Mouse (Mus musculus): ENCODE measurements around the gene Gpr143. TPM values are rescaled to one million over a fixed set of nuclear protein-coding genes. Genes with fewer than 3 reads are reported as not detected.
A peak's percentile ranks its signal among the peaks of the same experiment; 100 is the strongest.
"Not testable (repeated sequence)": the region's sequence is repeated elsewhere in the genome, so short reads cannot be mapped to it uniquely, and the experiment has no call there.

Gpr143 gene
- polyA plus RNA-seq, 2 experiments = 0.02 TPM; not detected in 1

- H3K4me2 ChIP-seq (ENCODE audit: low read depth) = no peak overlapping the region
- H3K9me3 ChIP-seq (ENCODE audit: control insufficient read depth, low read length) = no peaks in the 10 kb centered on the region
- no peaks in the 10 kb centered on the region for H3K27me3 ChIP-seq (ENCODE audit: control insufficient read depth, insufficient read depth, low read length)
These were observed 23.6 kb downstream of the Gpr143 start for GRCm38 (mm10) chrX:152805317-152805716.

GRCm38 (mm10) chrX:152813339-152813738, 31.6 kb downstream of the Gpr143 start:
- no peak overlapping the region for H3K4me2 ChIP-seq (ENCODE audit: low read depth)
- no peaks in the 10 kb centered on the region for H3K9me3 ChIP-seq (ENCODE audit: control insufficient read depth, low read length)
- no peak overlapping the region for H3K4me3 ChIP-seq (ENCODE audit: insufficient read depth in 1 of 2, low read depth in 2 of 2, low read length in 2 of 2)
- H3K27ac ChIP-seq = no peak overlapping the region
- ATAC-seq (ENCODE audit: insufficient read depth) = no peak
- no peaks in the 10 kb centered on the region for H3K4me1 ChIP-seq (replicated peaks; ENCODE audit: control insufficient read depth in 2 of 2, insufficient read depth in 2 of 2, low read length in 1 of 2)
- TF ChIP-seq EP300 (IDR thresholded peaks at IDR 0.05; ENCODE audit: low read depth) = no peak
- no peak for TF ChIP-seq CTCF (IDR thresholded peaks at IDR 0.05; ENCODE audit: low read depth)
- no peak overlapping the region for H3K9ac ChIP-seq (replicated peaks)
- H3K27me3 ChIP-seq (ENCODE audit: control insufficient read depth, insufficient read depth, low read length) = no peaks in the 10 kb centered on the region
- WGBS (ENCODE audit: insufficient replicate concordance) = 26% methylated on average over 3 of the region's 3 CpGs
- DNase-seq (ENCODE audit: low read depth in 3 of 3, low spot score in 3 of 3) = no peak
- H3K36me3 ChIP-seq (replicated peaks; ENCODE audit: control insufficient read depth, insufficient read depth, low read depth) = no peaks in the 10 kb centered on the region

More at GRCm38 (mm10) chrX:152805317-152805716, 23.6 kb downstream of the Gpr143 start:
- TF ChIP-seq EP300 (IDR thresholded peaks at IDR 0.05; ENCODE audit: low read depth) (no peak), CTCF (IDR thresholded peaks at IDR 0.05; ENCODE audit: low read depth) (no peak)
- Histone ChIP-seq H3K4me3 (ENCODE audit: insufficient read depth in 1 of 2, low read depth in 2 of 2, low read length in 2 of 2) (no peak overlapping the region), H3K36me3 (replicated peaks; ENCODE audit: control insufficient read depth, insufficient read depth, low read depth) (no peaks in the 10 kb centered on the region), H3K4me1 (replicated peaks; ENCODE audit: control insufficient read depth in 2 of 2, insufficient read depth in 2 of 2, low read length in 1 of 2) (no peaks in the 10 kb centered on the region), H3K27ac (no peak overlapping the region), H3K9ac (replicated peaks) (no peak overlapping the region)
- no peak for ATAC-seq (ENCODE audit: insufficient read depth)
- DNase-seq (ENCODE audit: low read depth in 3 of 3, low spot score in 3 of 3) = no peak

GRCm38 (mm10) chrX:152818996-152819395, 37.3 kb downstream of the Gpr143 start:
- Histone ChIP-seq H3K36me3 (replicated peaks; ENCODE audit: control insufficient read depth, insufficient read depth, low read depth) (no peaks in the 10 kb centered on the region), H3K4me3 (ENCODE audit: insufficient read depth in 1 of 2, low read depth in 2 of 2, low read length in 2 of 2) (no peak overlapping the region), H3K27ac (no peak overlapping the region), H3K4me2 (ENCODE audit: low read depth) (no peak overlapping the region), H3K27me3 (ENCODE audit: control insufficient read depth, insufficient read depth, low read length) (no peaks in the 10 kb centered on the region), H3K9ac (replicated peaks) (no peak overlapping the region), H3K4me1 (replicated peaks; ENCODE audit: control insufficient read depth in 2 of 2, insufficient read depth in 2 of 2, low read length in 1 of 2) (no peaks in the 10 kb centered on the region), H3K9me3 (ENCODE audit: control insufficient read depth, low read length) (no peaks in the 10 kb centered on the region)
- peak; percentile 3; the same call in 1 of the 2 replicates for TF ChIP-seq CTCF (IDR thresholded peaks at IDR 0.05; ENCODE audit: low read depth)
- no peak for TF ChIP-seq EP300 (IDR thresholded peaks at IDR 0.05; ENCODE audit: low read depth)
- ATAC-seq (ENCODE audit: insufficient read depth) (no peak), DNase-seq (ENCODE audit: low read depth in 3 of 3, low spot score in 3 of 3) (no peak)

GRCm38 (mm10) chrX:152831003-152831550, 49.4 kb downstream of the Gpr143 start:
- H3K36me3 ChIP-seq (replicated peaks; ENCODE audit: control insufficient read depth, insufficient read depth, low read depth); H3K4me2 ChIP-seq (ENCODE audit: low read depth); H3K4me1 ChIP-seq (replicated peaks; ENCODE audit: control insufficient read depth in 2 of 2, insufficient read depth in 2 of 2, low read length in 1 of 2); ATAC-seq (ENCODE audit: insufficient read depth); H3K27me3 ChIP-seq (ENCODE audit: control insufficient read depth, insufficient read depth, low read length); H3K4me3 ChIP-seq (ENCODE audit: insufficient read depth in 1 of 2, low read depth in 2 of 2, low read length in 2 of 2); H3K9me3 ChIP-seq (ENCODE audit: control insufficient read depth, low read length); H3K27ac ChIP-seq; H3K9ac ChIP-seq (replicated peaks); DNase-seq (ENCODE audit: low read depth in 3 of 3, low spot score in 3 of 3): not testable (repeated sequence)
- no CpG with 5 or more reads among the region's 1 CpGs for WGBS (ENCODE audit: insufficient replicate concordance)

GRCm38 (mm10) chrX:152834940-152835339, 53.2 kb downstream of the Gpr143 start:
- not testable (repeated sequence) for H3K36me3 ChIP-seq (replicated peaks; ENCODE audit: control insufficient read depth, insufficient read depth, low read depth); H3K27me3 ChIP-seq (ENCODE audit: control insufficient read depth, insufficient read depth, low read length); H3K4me3 ChIP-seq (ENCODE audit: insufficient read depth in 1 of 2, low read depth in 2 of 2, low read length in 2 of 2); H3K4me2 ChIP-seq (ENCODE audit: low read depth); H3K9me3 ChIP-seq (ENCODE audit: control insufficient read depth, low read length); H3K4me1 ChIP-seq (replicated peaks; ENCODE audit: control insufficient read depth in 2 of 2, insufficient read depth in 2 of 2, low read length in 1 of 2); H3K27ac ChIP-seq; ATAC-seq (ENCODE audit: insufficient read depth); H3K9ac ChIP-seq (replicated peaks); DNase-seq (ENCODE audit: low read depth in 3 of 3, low spot score in 3 of 3)
- WGBS (ENCODE audit: insufficient replicate concordance) = 22% methylated on average over 5 of the region's 5 CpGs
- TF ChIP-seq CTCF (IDR thresholded peaks at IDR 0.05; ENCODE audit: low read depth) = peak; percentile 47; the same call in 1 of the 2 replicates
